5 mouse cellular contexts compared by ENCODE assay signal in the genomic region with DNA sequence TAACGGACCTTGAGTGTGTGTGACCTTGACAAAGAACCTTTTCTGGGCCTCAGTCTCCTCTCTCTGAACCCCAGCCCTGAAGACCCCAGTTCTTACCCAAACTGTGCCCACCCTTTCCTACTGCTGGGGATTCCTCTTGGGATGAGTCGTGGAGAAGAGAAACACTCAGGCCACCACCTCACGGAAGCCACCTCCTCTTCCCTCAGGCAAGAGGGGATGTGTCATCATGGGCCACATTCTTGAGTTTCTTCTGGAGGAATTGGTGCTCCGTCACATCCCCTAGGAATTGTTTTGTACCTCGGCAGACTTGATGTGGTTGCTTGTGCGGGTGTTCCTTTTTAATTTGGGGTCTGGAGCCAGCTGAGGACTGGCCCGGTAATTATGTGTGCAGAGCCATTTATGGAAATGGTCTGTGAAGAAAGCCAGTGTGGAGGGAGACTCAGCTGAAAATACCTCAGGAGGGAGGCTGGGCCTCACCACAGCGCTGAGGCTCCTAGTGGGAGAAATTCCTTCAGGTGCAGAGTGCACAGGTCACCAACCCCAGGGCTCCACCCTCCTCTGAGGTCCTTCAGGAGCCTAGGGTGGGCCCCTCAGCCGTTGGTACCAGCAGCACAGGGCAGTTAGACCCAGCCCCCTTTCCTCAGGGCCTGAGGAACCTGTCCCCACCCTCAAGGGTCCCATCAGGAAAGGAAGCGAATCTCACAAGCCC. TPM values are rescaled to one million over a fixed set of nuclear protein-coding genes. Genes with fewer than 3 reads are reported as not detected.
"Had no signal": no experiment of that assay in that cellular context is flagged by ENCODE, and none has a peak within 500 bp of the region (broad histone marks: within the 10 kb centered on the region; RNA-seq: fewer than 3 reads in every experiment).

No protein-coding gene starts in this region.

RNA-seq across cellular contexts. Expression of a gene that starts 4.6 kb away (rescaled TPM):
- polyA plus RNA-seq: lung, adult 2 months; lung, embryonic 15.5 days; lung, postnatal 0 days; macrophage; stomach, postnatal 0 days had no signal

RNA-seq across cellular contexts. Expression of a gene that starts 6.5 kb away (rescaled TPM):
- polyA plus RNA-seq: macrophage had no signal
